Mouse (Mus musculus): Measurements from ENCODE around the gene Gucy2d. TPM values are rescaled to one million over a fixed set of nuclear protein-coding genes. Genes with fewer than 3 reads are reported as not detected.

Gucy2d gene
- total and polyA plus RNA-seq, 2 experiments from 2014 or later: 0.08 TPM; not detected in 1

DNA sequence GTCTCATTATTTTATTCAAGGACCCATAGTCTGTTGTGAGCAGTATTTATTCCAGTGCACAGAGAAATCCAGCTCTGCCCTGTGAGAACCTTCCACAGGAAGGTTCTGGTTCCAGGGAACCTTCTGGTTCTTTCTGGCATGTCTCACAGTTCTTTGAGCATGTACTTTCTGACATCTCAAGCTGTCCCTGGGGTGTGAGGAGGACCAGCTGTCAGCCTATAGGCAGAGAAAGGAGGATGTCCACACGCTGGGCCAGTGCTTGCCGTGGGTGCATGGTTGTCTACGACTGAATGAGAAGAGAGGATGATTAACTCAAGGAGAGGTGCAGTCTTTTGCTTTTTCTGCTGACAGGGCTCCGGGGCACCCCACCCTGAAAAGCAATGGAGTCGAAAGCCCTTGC, 13.6 kb upstream of the Gucy2d start:
- H3K4me1 ChIP-seq (ENCODE audit: control insufficient read depth, insufficient read depth): peaks cover 6% of the 10 kb centered on the region; the same call in 1 of the 2 replicates
- ATAC-seq (ENCODE audit: insufficient read depth, low read depth) (no peak), DNase-seq (ENCODE audit: low spot score) (no peak)
- H3K27me3 ChIP-seq (ENCODE audit: control insufficient read depth, insufficient read depth, low read length): peaks cover 3% of the 10 kb centered on the region; the same call in 1 of the 2 replicates
- H3K36me3 ChIP-seq (replicated peaks; ENCODE audit: control insufficient read depth, insufficient read depth, low read length): no peaks in the 10 kb centered on the region
- H3K4me3 ChIP-seq (ENCODE audit: low read depth, low read length): no peak overlapping the region
- no peaks in the 10 kb centered on the region for H3K9me3 ChIP-seq (replicated peaks; ENCODE audit: control insufficient read depth, low read length)
- no peak overlapping the region for H3K27ac ChIP-seq (ENCODE audit: low read depth)
- H3K9ac ChIP-seq (replicated peaks; ENCODE audit: low read depth, low read length): no peak overlapping the region
- no peak for TF ChIP-seq EP300 (IDR thresholded peaks at IDR 0.05; ENCODE audit: low read depth)
- TF ChIP-seq CTCF (IDR thresholded peaks at IDR 0.05; ENCODE audit: low read depth): no peak
- no peak overlapping the region for H3K4me2 ChIP-seq (ENCODE audit: low read depth, low read length)
- 82% methylated on average over 5 of the region's 5 CpGs for WGBS

- no peak overlapping the region for H3K9ac ChIP-seq (replicated peaks; ENCODE audit: low read depth, low read length)
- H3K27ac ChIP-seq (ENCODE audit: low read depth): no peak overlapping the region
- H3K4me3 ChIP-seq (ENCODE audit: low read depth, low read length): no peak overlapping the region
- no peaks in the 10 kb centered on the region for H3K36me3 ChIP-seq (replicated peaks; ENCODE audit: control insufficient read depth, insufficient read depth, low read length)
- no peak for TF ChIP-seq EP300 (IDR thresholded peaks at IDR 0.05; ENCODE audit: low read depth)
- no peak for TF ChIP-seq CTCF (IDR thresholded peaks at IDR 0.05; ENCODE audit: low read depth)
- H3K4me2 ChIP-seq (ENCODE audit: low read depth, low read length): no peak overlapping the region
- DNase-seq (ENCODE audit: low spot score) (no peak), ATAC-seq (ENCODE audit: insufficient read depth, low read depth) (no peak)
- no peaks in the 10 kb centered on the region for H3K9me3 ChIP-seq (replicated peaks; ENCODE audit: control insufficient read depth, low read length)
- H3K4me1 ChIP-seq (ENCODE audit: control insufficient read depth, insufficient read depth): peaks cover 6% of the 10 kb centered on the region; the same call in 1 of the 2 replicates
- peaks cover 3% of the 10 kb centered on the region; the same call in 1 of the 2 replicates for H3K27me3 ChIP-seq (ENCODE audit: control insufficient read depth, insufficient read depth, low read length)
- WGBS: 76% methylated on average over 11 of the region's 11 CpGs
Observed at GRCm38 (mm10) chr7:98427115-98427835, 12.9 kb upstream of the Gucy2d start.

GRCm38 (mm10) chr7:98429579-98429978, 10.6 kb upstream of the Gucy2d start:
- H3K4me1 ChIP-seq (ENCODE audit: control insufficient read depth, insufficient read depth): no peaks in the 10 kb centered on the region
- 81% methylated on average over 3 of the region's 3 CpGs for WGBS
- H3K27ac ChIP-seq (ENCODE audit: low read depth): no peak overlapping the region
- no peak for DNase-seq (ENCODE audit: low spot score)
- no peak overlapping the region for H3K9ac ChIP-seq (replicated peaks; ENCODE audit: low read depth, low read length)
- H3K4me3 ChIP-seq (ENCODE audit: low read depth, low read length): no peak overlapping the region
- H3K4me2 ChIP-seq (ENCODE audit: low read depth, low read length): no peak overlapping the region
- H3K27me3 ChIP-seq (ENCODE audit: control insufficient read depth, insufficient read depth, low read length): peaks cover 3% of the 10 kb centered on the region; the same call in 1 of the 2 replicates
- H3K36me3 ChIP-seq (replicated peaks; ENCODE audit: control insufficient read depth, insufficient read depth, low read length): no peaks in the 10 kb centered on the region
- ATAC-seq (ENCODE audit: insufficient read depth, low read depth): no peak
- no peaks in the 10 kb centered on the region for H3K9me3 ChIP-seq (replicated peaks; ENCODE audit: control insufficient read depth, low read length)
- TF ChIP-seq CTCF (IDR thresholded peaks at IDR 0.05; ENCODE audit: low read depth) (no peak), EP300 (IDR thresholded peaks at IDR 0.05; ENCODE audit: low read depth) (no peak)

DNA sequence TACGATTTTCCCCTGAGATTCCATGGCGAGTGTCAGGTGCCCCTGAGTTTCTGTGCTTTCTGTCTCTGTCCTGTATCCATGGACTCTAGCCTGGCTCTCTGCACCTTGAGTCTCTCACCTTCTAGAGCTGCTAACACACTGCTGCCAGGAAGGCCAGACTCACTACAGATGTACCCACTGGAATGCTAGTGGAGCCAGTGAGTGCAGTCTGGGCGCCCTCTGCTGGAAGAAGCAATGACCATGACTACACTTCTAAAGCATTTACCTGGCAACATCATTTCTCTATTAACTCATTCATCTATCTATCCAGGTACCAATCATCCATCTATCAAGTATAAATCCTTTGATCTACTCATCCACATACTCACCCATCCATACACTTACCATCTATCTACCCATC, 9.4 kb upstream of the Gucy2d start:
- H3K9me3 ChIP-seq (replicated peaks; ENCODE audit: control insufficient read depth, low read length): no peaks in the 10 kb centered on the region
- peak; percentile 62 for ATAC-seq (ENCODE audit: insufficient read depth, low read depth)
- peaks cover 3% of the 10 kb centered on the region; the same call in 1 of the 2 replicates for H3K27me3 ChIP-seq (ENCODE audit: control insufficient read depth, insufficient read depth, low read length)
- no peaks in the 10 kb centered on the region for H3K36me3 ChIP-seq (replicated peaks; ENCODE audit: control insufficient read depth, insufficient read depth, low read length)
- H3K4me3 ChIP-seq (ENCODE audit: low read depth, low read length): no peak overlapping the region
- TF ChIP-seq EP300 (IDR thresholded peaks at IDR 0.05; ENCODE audit: low read depth): no peak
- TF ChIP-seq CTCF (IDR thresholded peaks at IDR 0.05; ENCODE audit: low read depth): peak; percentile 93
- H3K27ac ChIP-seq (ENCODE audit: low read depth): no peak overlapping the region
- H3K9ac ChIP-seq (replicated peaks; ENCODE audit: low read depth, low read length): no peak overlapping the region
- H3K4me1 ChIP-seq (ENCODE audit: control insufficient read depth, insufficient read depth): no peaks in the 10 kb centered on the region
- WGBS: 40% methylated on average over 3 of the region's 3 CpGs
- no peak overlapping the region for H3K4me2 ChIP-seq (ENCODE audit: low read depth, low read length)
- DNase-seq (ENCODE audit: low spot score): peak; percentile 65

DNA sequence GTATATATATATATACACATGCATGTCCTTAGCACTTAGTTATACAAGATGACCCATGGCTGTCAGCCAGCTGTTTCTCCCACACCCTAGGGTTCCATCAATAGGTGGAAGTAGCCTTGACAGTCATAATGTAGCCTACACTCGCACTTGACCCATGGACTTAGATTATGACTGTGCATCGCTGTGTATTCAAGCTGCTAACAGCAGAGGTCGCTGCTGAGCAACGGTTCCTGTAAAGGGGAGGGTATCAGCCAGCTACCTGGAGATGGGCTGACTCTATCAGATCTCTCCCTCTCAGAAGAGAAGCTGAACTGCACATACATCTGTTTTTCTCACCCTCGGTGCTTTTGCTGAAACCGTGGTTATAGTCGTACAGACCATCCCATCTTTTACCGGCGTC, 2.6 kb upstream of the Gucy2d start:
- Histone ChIP-seq H3K9ac (replicated peaks; ENCODE audit: low read depth, low read length) (no peak overlapping the region), H3K4me1 (ENCODE audit: control insufficient read depth, insufficient read depth) (no peaks in the 10 kb centered on the region), H3K36me3 (replicated peaks; ENCODE audit: control insufficient read depth, insufficient read depth, low read length) (no peaks in the 10 kb centered on the region), H3K27ac (ENCODE audit: low read depth) (no peak overlapping the region), H3K27me3 (ENCODE audit: control insufficient read depth, insufficient read depth, low read length) (no peaks in the 10 kb centered on the region), H3K4me2 (ENCODE audit: low read depth, low read length) (no peak overlapping the region), H3K4me3 (ENCODE audit: low read depth, low read length) (no peak overlapping the region), H3K9me3 (replicated peaks; ENCODE audit: control insufficient read depth, low read length) (no peaks in the 10 kb centered on the region)
- DNase-seq (ENCODE audit: low spot score) (no peak), ATAC-seq (ENCODE audit: insufficient read depth, low read depth) (no peak)
- WGBS: 35% methylated on average over 9 of the region's 9 CpGs
- TF ChIP-seq CTCF (IDR thresholded peaks at IDR 0.05; ENCODE audit: low read depth): peak; percentile 51
- TF ChIP-seq EP300 (IDR thresholded peaks at IDR 0.05; ENCODE audit: low read depth): no peak

DNA sequence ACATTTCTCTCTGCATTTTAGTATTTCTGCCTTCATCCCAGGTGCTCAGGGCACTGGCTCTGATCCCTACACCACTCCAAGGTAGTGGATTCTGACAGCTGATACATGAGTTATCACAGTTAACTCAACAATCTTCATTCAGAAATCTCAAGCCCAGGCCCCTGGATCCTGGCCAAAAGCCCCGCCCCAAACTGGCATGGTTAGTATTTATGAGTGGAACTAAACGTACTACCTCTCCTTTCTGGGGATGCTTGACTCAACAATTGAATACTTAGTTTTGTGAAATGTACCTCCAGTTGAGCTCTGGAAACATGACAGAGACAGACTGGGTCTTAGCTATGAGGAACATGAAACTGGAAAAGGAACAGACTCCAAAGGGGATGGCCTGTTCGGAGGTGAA, 6.7 kb downstream of the Gucy2d start:
- no peaks in the 10 kb centered on the region for H3K4me1 ChIP-seq (ENCODE audit: control insufficient read depth, insufficient read depth)
- TF ChIP-seq EP300 (IDR thresholded peaks at IDR 0.05; ENCODE audit: low read depth) (no peak), CTCF (IDR thresholded peaks at IDR 0.05; ENCODE audit: low read depth) (no peak)
- WGBS: 47% methylated on average over 3 of the region's 3 CpGs
- DNase-seq (ENCODE audit: low spot score) (no peak), ATAC-seq (ENCODE audit: insufficient read depth, low read depth) (no peak)
- H3K27ac ChIP-seq (ENCODE audit: low read depth): no peak overlapping the region
- no peak overlapping the region for H3K4me2 ChIP-seq (ENCODE audit: low read depth, low read length)
- no peaks in the 10 kb centered on the region for H3K27me3 ChIP-seq (ENCODE audit: control insufficient read depth, insufficient read depth, low read length)
- no peaks in the 10 kb centered on the region for H3K9me3 ChIP-seq (replicated peaks; ENCODE audit: control insufficient read depth, low read length)
- no peak overlapping the region for H3K9ac ChIP-seq (replicated peaks; ENCODE audit: low read depth, low read length)
- no peaks in the 10 kb centered on the region for H3K36me3 ChIP-seq (replicated peaks; ENCODE audit: control insufficient read depth, insufficient read depth, low read length)
- no peak overlapping the region for H3K4me3 ChIP-seq (ENCODE audit: low read depth, low read length)
